Mouse (Mus musculus): ENCODE data around the gene Cd164l2.

DNA sequence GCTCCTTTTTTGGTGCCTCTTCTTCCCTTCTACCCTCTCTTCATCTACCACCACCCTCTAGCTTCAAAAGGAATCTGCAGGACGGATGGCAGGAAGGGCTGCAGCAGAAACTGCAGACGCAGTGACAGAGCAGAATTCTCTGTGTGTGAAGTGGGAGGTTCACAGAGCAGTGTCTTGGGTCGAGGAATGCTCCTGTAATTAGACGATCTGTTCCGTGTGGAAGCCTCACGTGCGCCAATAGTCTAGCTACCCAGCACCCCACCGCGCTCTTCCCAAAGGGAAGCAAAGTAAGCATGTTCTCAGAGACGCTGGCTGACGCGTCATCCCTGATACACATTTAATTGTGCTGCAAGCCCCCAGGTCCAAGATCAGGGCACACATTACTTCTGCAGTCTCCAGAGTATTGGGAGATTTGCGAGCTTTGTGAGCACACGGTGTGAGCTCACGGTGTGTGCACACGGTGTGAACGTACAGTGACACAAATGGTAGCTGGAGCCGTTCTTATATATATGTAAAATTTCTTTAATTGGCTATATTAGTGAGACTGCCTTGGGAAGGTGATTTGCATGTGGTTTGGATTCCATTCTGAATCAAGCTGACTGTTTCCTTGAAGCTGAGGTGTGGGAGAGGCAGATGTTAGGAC lies 35.0 kb upstream of the Cd164l2 start:
- TF ChIP-seq POLR2A (IDR thresholded peaks at IDR 0.05; ENCODE audit: insufficient read length, low read depth) (no peak), POLR2AphosphoS2 (IDR thresholded peaks at IDR 0.05; ENCODE audit: insufficient read length, low read depth) (no peak), E2F4 (IDR thresholded peaks at IDR 0.05; ENCODE audit: insufficient read depth) (no peak), USF1 (IDR thresholded peaks at IDR 0.05; ENCODE audit: low read depth) (no peak), MAX (IDR thresholded peaks at IDR 0.05; ENCODE audit: low read depth) (no peak), TCF3 (IDR thresholded peaks at IDR 0.05; ENCODE audit: insufficient read length, low read depth) (no peak), SRF (IDR thresholded peaks at IDR 0.05; ENCODE audit: control insufficient read depth, insufficient read length, low read depth) (no peak), TCF12 (IDR thresholded peaks at IDR 0.05; ENCODE audit: insufficient read depth, poor library complexity, severe bottlenecking) (no peak), CEBPB (IDR thresholded peaks at IDR 0.05; ENCODE audit: insufficient read depth, poor library complexity, severe bottlenecking) (no peak)

Data from myocyte (in vitro differentiated cells).